Mouse (Mus musculus) megakaryocyte, embryonic 14.5 days (primary cell): ENCODE data around the gene 2310039H08Rik.

Source experiments
- FLI1 ChIP-seq: IDR thresholded peaks from 2 replicates; pipeline ENCODE4 v1.6.1; 2012; ENCODE audit warnings: low read length, inconsistent platforms, mixed read lengths
- GATA1 ChIP-seq: IDR thresholded peaks from 3 replicates; pipeline ENCODE4 v1.6.1; 2012; ENCODE audit warnings: mixed read lengths, low read length, inconsistent platforms, borderline replicate concordance

DNA sequence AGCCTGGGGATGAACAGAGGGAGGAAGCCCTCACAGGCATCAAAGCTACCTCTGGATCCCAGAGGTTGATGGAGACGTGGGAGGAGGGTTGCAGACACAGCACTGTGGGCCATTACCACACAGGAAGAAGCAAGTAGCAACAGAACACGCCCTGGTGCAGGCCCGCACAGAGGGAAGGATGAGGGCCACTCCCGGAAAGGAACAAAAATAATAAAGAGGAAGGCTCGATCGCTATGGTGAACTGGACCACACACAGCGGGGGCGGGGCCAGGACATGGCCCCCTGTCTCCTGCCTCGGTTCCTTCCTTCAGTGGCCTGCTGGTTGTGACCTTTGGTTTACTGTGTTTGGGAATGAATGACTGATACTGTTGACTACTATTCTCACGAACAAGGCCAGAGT lies 27.2 kb downstream of the 2310039H08Rik start:
- no peak for TF ChIP-seq GATA1
- no peak for TF ChIP-seq FLI1
